Mouse (Mus musculus): ENCODE data around the gene Gm14399. TPM values are rescaled to one million over a fixed set of nuclear protein-coding genes. Genes with fewer than 3 reads are reported as not detected.
"Not testable (repeated sequence)": the region's sequence is repeated elsewhere in the genome, so short reads cannot be mapped to it uniquely, and the experiment has no call there.

The Gm14399 gene
- polyA plus RNA-seq (2012; rRNA removed) = 0.43 and 4.2 TPM in 2 replicates

- not testable (repeated sequence) for H3K4me1 ChIP-seq (ENCODE audit: control insufficient read depth, insufficient read depth, insufficient read length); H3K36me3 ChIP-seq (ENCODE audit: control insufficient read depth, insufficient read depth, low read length); DNase-seq (ENCODE audit: low read depth in 1 of 2, low spot score in 2 of 2); H3K27me3 ChIP-seq (ENCODE audit: control insufficient read depth, insufficient read depth, low read length); H3K27ac ChIP-seq (ENCODE audit: insufficient read depth, low read length)
- H3K4me3 ChIP-seq (ENCODE audit: extremely low read depth, insufficient read depth, insufficient read length) = peak within 1 kb of the TSS; percentile 57
- 0% methylated on average over 1 of the region's 2 CpGs for WGBS
These were observed at the start of gene Gm14399 for GRCm38 (mm10) chr2:175141993-175142295. Gm14399 (minus strand) TSS chr2:175142012.

- not testable (repeated sequence) for H3K36me3 ChIP-seq (ENCODE audit: control insufficient read depth, insufficient read depth, low read length); H3K4me3 ChIP-seq (ENCODE audit: extremely low read depth, insufficient read depth, insufficient read length); H3K27me3 ChIP-seq (ENCODE audit: control insufficient read depth, insufficient read depth, low read length); H3K27ac ChIP-seq (ENCODE audit: insufficient read depth, low read length); H3K4me1 ChIP-seq (ENCODE audit: control insufficient read depth, insufficient read depth, insufficient read length); DNase-seq (ENCODE audit: low read depth in 1 of 2, low spot score in 2 of 2)
- WGBS = 44% methylated on average over 1 of the region's 1 CpGs
These were observed 37.2 kb upstream of the Gm14399 start for GRCm38 (mm10) chr2:175179008-175179407.

GRCm38 (mm10) chr2:175176312-175176711 lies 34.5 kb upstream of the Gm14399 start:
- no peaks in the 10 kb centered on the region for H3K4me1 ChIP-seq (ENCODE audit: control insufficient read depth, insufficient read depth, insufficient read length)
- 81% methylated on average over 6 of the region's 6 CpGs for WGBS
- no peaks in the 10 kb centered on the region for H3K36me3 ChIP-seq (ENCODE audit: control insufficient read depth, insufficient read depth, low read length)
- no peak overlapping the region for H3K4me3 ChIP-seq (ENCODE audit: extremely low read depth, insufficient read depth, insufficient read length)
- no peak overlapping the region for H3K27ac ChIP-seq (ENCODE audit: insufficient read depth, low read length)
- TF ChIP-seq POLR2A (IDR thresholded peaks at IDR 0.05; ENCODE audit: low read depth, low read length) (no peak), CTCF (IDR thresholded peaks at IDR 0.05; ENCODE audit: extremely low read depth, insufficient read depth, insufficient read length, insufficient replicate concordance) (no peak)
- DNase-seq (ENCODE audit: low read depth in 1 of 2, low spot score in 2 of 2) = no peak
- no peaks in the 10 kb centered on the region for H3K27me3 ChIP-seq (ENCODE audit: control insufficient read depth, insufficient read depth, low read length)

- not testable (repeated sequence) for H3K4me3 ChIP-seq (ENCODE audit: extremely low read depth, insufficient read depth, insufficient read length); H3K4me1 ChIP-seq (ENCODE audit: control insufficient read depth, insufficient read depth, insufficient read length); H3K27me3 ChIP-seq (ENCODE audit: control insufficient read depth, insufficient read depth, low read length); DNase-seq (ENCODE audit: low read depth in 1 of 2, low spot score in 2 of 2); H3K36me3 ChIP-seq (ENCODE audit: control insufficient read depth, insufficient read depth, low read length); H3K27ac ChIP-seq (ENCODE audit: insufficient read depth, low read length)
- WGBS = 81% methylated on average over 12 of the region's 12 CpGs
These were observed 33.8 kb upstream of the Gm14399 start, which contains the start of gene Gm14443 for GRCm38 (mm10) chr2:175175401-175176180. Gm14443 (minus strand) TSS chr2:175175871.

- not testable (repeated sequence) for H3K4me3 ChIP-seq (ENCODE audit: extremely low read depth, insufficient read depth, insufficient read length); DNase-seq (ENCODE audit: low read depth in 1 of 2, low spot score in 2 of 2); H3K36me3 ChIP-seq (ENCODE audit: control insufficient read depth, insufficient read depth, low read length); H3K4me1 ChIP-seq (ENCODE audit: control insufficient read depth, insufficient read depth, insufficient read length); H3K27me3 ChIP-seq (ENCODE audit: control insufficient read depth, insufficient read depth, low read length); H3K27ac ChIP-seq (ENCODE audit: insufficient read depth, low read length)
- 88% methylated on average over 2 of the region's 2 CpGs for WGBS
These were observed 32.2 kb upstream of the Gm14399 start for GRCm38 (mm10) chr2:175174058-175174457.

DNA sequence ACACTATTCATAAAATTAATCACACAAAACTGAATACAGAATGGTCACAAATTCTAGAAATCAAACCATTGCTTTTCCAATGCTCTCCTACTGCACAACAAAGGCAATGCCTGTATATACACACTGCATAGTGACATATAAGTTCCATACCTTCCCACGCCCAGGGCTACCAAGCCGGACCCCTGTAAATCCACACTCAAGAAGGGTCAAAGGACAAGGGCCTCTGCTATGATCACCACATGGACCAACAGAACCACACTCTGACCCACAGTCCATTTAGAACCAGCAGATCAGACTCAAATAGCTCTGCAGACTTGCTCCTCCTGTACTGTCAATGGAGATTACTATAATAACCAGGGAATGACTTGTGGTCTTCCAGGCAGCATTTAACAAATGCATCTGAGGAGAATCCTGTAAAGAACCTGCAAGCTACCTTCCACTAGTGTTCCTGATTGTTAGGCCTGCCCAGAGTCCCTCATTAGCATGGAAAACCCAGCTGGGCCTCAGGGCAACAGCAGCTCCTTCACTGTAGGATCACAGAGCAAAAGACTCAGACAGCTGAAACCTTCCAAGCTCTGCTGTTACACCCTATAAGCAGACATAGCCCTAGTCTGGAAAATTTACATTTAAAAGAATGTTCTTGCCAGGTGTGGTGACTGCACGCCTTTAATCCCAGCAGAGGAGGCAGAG lies 31.2 kb upstream of the Gm14399 start:
- not testable (repeated sequence) for H3K27me3 ChIP-seq (ENCODE audit: control insufficient read depth, insufficient read depth, low read length); H3K4me1 ChIP-seq (ENCODE audit: control insufficient read depth, insufficient read depth, insufficient read length); H3K4me3 ChIP-seq (ENCODE audit: extremely low read depth, insufficient read depth, insufficient read length); H3K27ac ChIP-seq (ENCODE audit: insufficient read depth, low read length); H3K36me3 ChIP-seq (ENCODE audit: control insufficient read depth, insufficient read depth, low read length); DNase-seq (ENCODE audit: low read depth in 1 of 2, low spot score in 2 of 2)
- 84% methylated on average over 3 of the region's 3 CpGs for WGBS

- no peaks in the 10 kb centered on the region for H3K4me1 ChIP-seq (ENCODE audit: control insufficient read depth, insufficient read depth, insufficient read length)
- H3K27me3 ChIP-seq (ENCODE audit: control insufficient read depth, insufficient read depth, low read length) = no peaks in the 10 kb centered on the region
- H3K27ac ChIP-seq (ENCODE audit: insufficient read depth, low read length) = no peak overlapping the region
- TF ChIP-seq POLR2A (IDR thresholded peaks at IDR 0.05; ENCODE audit: low read depth, low read length) = no peak
- no peak for TF ChIP-seq CTCF (IDR thresholded peaks at IDR 0.05; ENCODE audit: extremely low read depth, insufficient read depth, insufficient read length, insufficient replicate concordance)
- no peak overlapping the region for H3K4me3 ChIP-seq (ENCODE audit: extremely low read depth, insufficient read depth, insufficient read length)
- 81% methylated on average over 3 of the region's 3 CpGs for WGBS
- no peak for DNase-seq (ENCODE audit: low read depth in 1 of 2, low spot score in 2 of 2)
- no peaks in the 10 kb centered on the region for H3K36me3 ChIP-seq (ENCODE audit: control insufficient read depth, insufficient read depth, low read length)
These were observed 30.3 kb upstream of the Gm14399 start for GRCm38 (mm10) chr2:175172123-175172522.

GRCm38 (mm10) chr2:175166870-175167269 lies 25.1 kb upstream of the Gm14399 start:
- WGBS = 86% methylated on average over 2 of the region's 2 CpGs
- H3K36me3 ChIP-seq (ENCODE audit: control insufficient read depth, insufficient read depth, low read length); H3K4me3 ChIP-seq (ENCODE audit: extremely low read depth, insufficient read depth, insufficient read length); H3K27ac ChIP-seq (ENCODE audit: insufficient read depth, low read length); DNase-seq (ENCODE audit: low read depth in 1 of 2, low spot score in 2 of 2); H3K27me3 ChIP-seq (ENCODE audit: control insufficient read depth, insufficient read depth, low read length); H3K4me1 ChIP-seq (ENCODE audit: control insufficient read depth, insufficient read depth, insufficient read length): not testable (repeated sequence)

GRCm38 (mm10) chr2:175165110-175165509 lies 23.3 kb upstream of the Gm14399 start:
- not testable (repeated sequence) for H3K27me3 ChIP-seq (ENCODE audit: control insufficient read depth, insufficient read depth, low read length); H3K36me3 ChIP-seq (ENCODE audit: control insufficient read depth, insufficient read depth, low read length); H3K27ac ChIP-seq (ENCODE audit: insufficient read depth, low read length); H3K4me1 ChIP-seq (ENCODE audit: control insufficient read depth, insufficient read depth, insufficient read length); H3K4me3 ChIP-seq (ENCODE audit: extremely low read depth, insufficient read depth, insufficient read length); DNase-seq (ENCODE audit: low read depth in 1 of 2, low spot score in 2 of 2)
- WGBS = 95% methylated on average over 12 of the region's 12 CpGs

DNA sequence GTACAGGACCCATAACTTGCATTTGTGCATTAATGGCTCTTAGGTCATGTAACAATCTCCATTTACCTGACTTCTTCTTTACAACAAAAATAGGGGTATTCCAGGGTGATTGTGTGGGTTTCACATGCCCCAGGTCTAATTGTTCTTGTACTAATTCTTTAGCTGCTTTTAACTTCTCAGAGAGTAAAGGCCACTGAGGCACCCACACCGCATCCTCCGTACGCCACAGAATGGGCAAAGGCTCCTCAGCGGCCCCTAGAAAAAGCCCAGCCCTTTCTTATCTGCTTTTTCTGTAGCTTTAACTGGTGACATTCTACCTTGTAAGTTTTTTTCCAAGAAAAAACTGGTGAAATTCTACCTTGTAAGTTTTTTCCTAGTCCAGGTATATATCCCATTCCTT lies 19.6 kb upstream of the Gm14399 start:
- not testable (repeated sequence) for H3K27ac ChIP-seq (ENCODE audit: insufficient read depth, low read length); DNase-seq (ENCODE audit: low read depth in 1 of 2, low spot score in 2 of 2); H3K4me3 ChIP-seq (ENCODE audit: extremely low read depth, insufficient read depth, insufficient read length); H3K36me3 ChIP-seq (ENCODE audit: control insufficient read depth, insufficient read depth, low read length); H3K27me3 ChIP-seq (ENCODE audit: control insufficient read depth, insufficient read depth, low read length); H3K4me1 ChIP-seq (ENCODE audit: control insufficient read depth, insufficient read depth, insufficient read length)
- 96% methylated on average over 4 of the region's 4 CpGs for WGBS

Data from spleen, adult 2 months (tissue).